Mouse (Mus musculus) common myeloid progenitor, adult 5-6 weeks (primary cell): ENCODE data around the gene Fbxo11. TPM values are rescaled to one million over a fixed set of nuclear protein-coding genes. Genes with fewer than 3 reads are reported as not detected.
A peak's percentile ranks its signal among the peaks of the same experiment; 100 is the strongest.
"Not testable (repeated sequence)": the region's sequence is repeated elsewhere in the genome, so short reads cannot be mapped to it uniquely, and the experiment has no call there.

Experiments used
- ATAC-seq: replicated peaks from 2 replicates; pipeline ENCODE4 v1.8.0; 2016; ENCODE audit warnings: low read depth, mild to moderate bottlenecking, moderate TSS enrichment, inconsistent platforms; ENCODE audit not compliant: poor library complexity, severe bottlenecking
- total RNA-seq: library from RNA; stranded (forward); fragments of 200-1000, 187-1606 nt; gene quantifications from 2 replicates; pipeline ENCODE4 v1.2.3, GENCODE M21; 2017

The Fbxo11 gene
- total RNA-seq, 1 experiment from 2014 or later = 39.1 TPM

- ATAC-seq = no peak
Measured at GRCm38 (mm10) chr17:87972856-87973255, 92.2 kb downstream of the Fbxo11 start.

GRCm38 (mm10) chr17:87971696-87972591 is 93.1 kb downstream of the Fbxo11 start:
- ATAC-seq = not testable (repeated sequence)

DNA sequence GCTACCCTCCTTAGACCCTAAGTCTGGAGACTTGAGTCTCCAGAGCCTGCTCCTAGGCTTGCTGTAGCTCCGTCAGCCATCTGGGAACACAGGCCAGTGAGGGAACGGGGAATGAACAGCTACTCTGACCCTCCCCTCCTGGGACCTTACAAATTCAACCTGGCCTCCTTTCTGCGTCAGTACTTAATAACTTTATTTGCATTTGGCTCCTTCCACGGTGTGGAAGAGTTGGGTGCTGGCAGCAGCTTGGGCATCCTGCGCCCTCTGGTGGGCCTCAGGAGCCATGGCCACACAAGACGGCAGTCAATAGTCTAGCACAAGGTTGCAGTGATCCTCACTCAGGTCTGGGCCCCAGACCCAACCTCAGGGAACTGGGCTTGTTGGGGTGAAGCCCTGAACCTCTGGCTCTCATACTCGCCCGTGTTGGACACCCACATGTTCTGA is 96.6 kb downstream of the Fbxo11 start:
- peak; percentile 100 for ATAC-seq

DNA sequence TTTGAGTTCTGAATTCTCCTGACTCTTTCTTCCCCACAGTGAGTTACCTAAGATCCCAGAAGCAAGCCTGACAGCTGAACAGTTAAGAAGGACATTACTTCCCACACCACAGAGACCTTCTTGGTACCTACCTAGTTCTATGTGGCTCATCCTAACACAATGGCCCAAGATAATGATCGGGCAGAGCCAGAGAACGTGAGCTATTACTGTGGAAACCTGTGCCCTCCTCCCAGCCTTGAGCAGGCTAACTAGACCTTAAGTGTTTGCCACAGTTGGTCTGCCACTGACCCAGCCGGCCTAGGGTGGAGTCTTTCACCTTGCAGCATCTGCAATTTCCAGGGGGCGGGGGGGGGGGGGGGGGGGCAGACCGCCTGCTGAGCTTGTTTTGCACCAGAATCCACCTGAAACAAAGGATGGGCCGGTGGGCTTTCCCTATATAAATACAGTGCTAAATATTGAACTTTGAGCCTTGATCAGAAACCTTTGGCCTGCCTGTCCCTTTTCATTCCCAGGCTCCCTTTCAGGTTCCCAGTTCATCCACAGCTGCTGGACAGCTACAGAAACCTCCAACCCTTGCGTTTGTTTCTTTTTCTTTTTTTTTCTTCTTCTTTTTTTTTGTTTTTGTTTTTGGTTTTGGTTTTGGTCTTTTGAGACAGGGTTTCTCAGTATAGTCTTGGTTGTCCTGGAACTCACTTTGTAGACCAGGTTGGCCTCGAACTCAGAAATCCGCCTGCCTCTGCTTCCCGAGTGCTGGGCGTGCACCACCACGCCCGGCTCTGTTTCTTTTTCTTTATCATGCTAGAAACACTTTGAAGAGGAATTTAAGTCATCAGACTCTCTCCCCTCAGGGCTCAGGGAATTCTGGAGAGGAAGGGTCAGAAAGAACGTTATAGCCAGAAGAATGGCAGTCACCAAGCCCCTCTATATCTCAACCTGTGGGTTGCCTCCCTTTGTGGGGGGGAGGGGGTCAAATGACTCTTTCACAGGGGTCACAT is 101.7 kb downstream of the Fbxo11 start:
- ATAC-seq = no peak

- not testable (repeated sequence) for ATAC-seq
Measured at GRCm38 (mm10) chr17:87959931-87960330, 105.2 kb downstream of the Fbxo11 start.

GRCm38 (mm10) chr17:87959406-87959805 is 105.7 kb downstream of the Fbxo11 start:
- ATAC-seq = not testable (repeated sequence)

- ATAC-seq = no peak
Measured at GRCm38 (mm10) chr17:87958283-87958682, 106.8 kb downstream of the Fbxo11 start.

- ATAC-seq = no peak
Measured at GRCm38 (mm10) chr17:87957096-87957840, 107.8 kb downstream of the Fbxo11 start.

DNA sequence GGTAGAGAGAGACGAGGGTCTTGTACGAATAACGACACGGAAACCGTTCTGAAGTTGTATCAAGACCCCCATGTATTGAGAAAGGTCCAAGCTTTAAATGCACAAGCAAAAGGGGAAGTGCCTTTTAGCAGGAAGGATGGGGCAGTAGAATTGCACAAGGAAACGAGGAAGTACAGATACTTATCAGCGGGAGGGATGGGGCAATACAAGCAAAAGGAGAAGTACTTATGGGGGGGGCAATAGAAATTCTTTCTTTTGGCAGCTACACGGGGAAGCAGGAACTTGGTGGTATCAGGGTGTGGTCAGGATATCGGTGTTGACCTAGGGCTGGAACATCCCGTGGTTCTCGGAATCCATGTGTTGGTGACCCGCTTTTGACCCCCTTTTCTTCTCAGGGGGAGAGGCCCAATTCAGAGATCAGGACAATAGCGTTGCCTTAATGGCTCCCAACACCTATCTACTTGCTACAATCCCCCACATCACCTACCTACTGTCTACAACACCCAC is 110.4 kb downstream of the Fbxo11 start:
- not testable (repeated sequence) for ATAC-seq

DNA sequence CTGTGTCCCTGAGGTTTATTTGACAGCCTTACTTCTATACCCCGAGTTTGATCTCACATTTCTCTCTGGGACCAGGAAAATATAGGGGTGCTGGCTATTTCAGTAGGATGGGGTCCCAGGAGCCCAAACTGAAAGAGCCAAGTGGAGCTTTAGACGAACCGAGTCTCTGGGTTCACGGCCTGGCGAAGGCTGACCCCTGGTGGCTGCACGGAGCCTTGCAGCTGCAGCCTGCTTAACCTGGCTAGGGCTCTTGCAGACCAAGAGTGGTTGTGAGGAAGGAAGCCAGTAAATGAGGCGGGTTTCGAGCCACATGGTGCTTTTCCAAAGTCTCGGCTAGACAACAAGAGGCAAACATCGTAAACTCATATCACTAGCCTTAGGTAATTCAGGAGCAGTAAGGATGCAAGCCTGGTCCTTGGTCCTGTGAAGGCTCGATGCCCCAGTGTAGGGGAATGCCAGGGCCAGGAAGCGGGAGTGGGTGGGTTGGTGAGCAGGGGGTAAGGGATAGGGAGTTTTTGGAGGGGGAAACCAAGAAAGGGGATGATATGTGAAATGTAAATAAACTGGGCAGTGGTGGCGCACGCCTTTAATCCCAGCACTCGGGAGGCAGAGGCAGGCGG is 116.0 kb downstream of the Fbxo11 start:
- peak; percentile 100 for ATAC-seq

Other genes with a start within 250 kb of the Fbxo11 start
- not detected in 2 replicates for gene Rpl36-ps4, start 144.3 kb downstream of the Fbxo11 start, total RNA-seq
- 120 and 126 TPM in 2 replicates for gene Msh6, start 90.2 kb downstream of the Fbxo11 start, total RNA-seq